Mouse (Mus musculus) lung, postnatal 0 days (tissue): ENCODE data around the gene Ceacam13. TPM values are rescaled to one million over a fixed set of nuclear protein-coding genes. Genes with fewer than 3 reads are reported as not detected.
"Not testable (repeated sequence)": the region's sequence is repeated elsewhere in the genome, so short reads cannot be mapped to it uniquely, and the experiment has no call there.

Experiments
- ATAC-seq: fragments of 200-750 bp; cut with Nextera tagmentation; 2 replicates; pipeline ENCODE4 v1.8.0; 2017; ENCODE audit warnings: moderate library complexity
- DNase-seq: peaks from one replicate; pipeline ENCODE4 v3.0.0-alpha.2; 2016; ENCODE audit warnings: low spot score
- H3K27ac ChIP-seq: fragments of 300-500 bp; sonication (generic); 2 replicates; pipeline ENCODE4 v1.5.1; 2014; ENCODE audit warnings: antibody characterized with exemption, mild to moderate bottlenecking, low read length, mixed read lengths
- H3K27me3 ChIP-seq: fragments of 300-500 bp; sonication (generic); replicated peaks from 2 replicates; pipeline ENCODE4 v1.6.1; 2014; ENCODE audit warnings: low read length, mixed read lengths; ENCODE audit not compliant: insufficient read depth
- H3K36me3 ChIP-seq: fragments of 300-500 bp; sonication (generic); 2 replicates; pipeline ENCODE4 v1.6.1; 2014; ENCODE audit warnings: low read length, mixed read lengths; ENCODE audit not compliant: insufficient read depth
- H3K4me1 ChIP-seq: fragments of 300-500 bp; sonication (generic); 2 replicates; pipeline ENCODE4 v1.6.1; 2014; ENCODE audit warnings: antibody characterized with exemption, low read depth, low read length, mixed read lengths; ENCODE audit not compliant: insufficient read depth
- H3K4me2 ChIP-seq: fragments of 300-500 bp; sonication (generic); replicated peaks from 2 replicates; pipeline ENCODE4 v1.6.1; 2014; ENCODE audit warnings: low read depth, mild to moderate bottlenecking, low read length, moderate library complexity, mixed read lengths
- H3K4me3 ChIP-seq: fragments of 300-500 bp; sonication (generic); 2 replicates; pipeline ENCODE4 v1.5.1; 2014; ENCODE audit warnings: low read depth, low read length
- H3K9ac ChIP-seq: fragments of 300-500 bp; sonication (generic); replicated peaks from 2 replicates; pipeline ENCODE4 v1.6.1; 2014; ENCODE audit warnings: low read depth, mild to moderate bottlenecking
- H3K9me3 ChIP-seq: fragments of 300-500 bp; sonication (generic); 2 replicates; pipeline ENCODE4 v1.6.1; 2016; ENCODE audit warnings: low read length, mixed read lengths
- CTCF ChIP-seq: IDR thresholded peaks from 2 replicates; pipeline ENCODE4 v1.5.1; 2016; ENCODE audit warnings: antibody characterized with exemption, mild to moderate bottlenecking
- EP300 ChIP-seq: IDR thresholded peaks from 2 replicates; pipeline ENCODE4 v1.6.1; 2016; ENCODE audit warnings: antibody characterized with exemption, mild to moderate bottlenecking, control low read depth
- WGBS: fragments of 180-500 bp; shearing (Covaris S2); extraction: QIAGEN DNeasy Blood & Tissue Kit; methylation state at CpG from one replicate; pipeline ENCODE4 v1.1.7; 2014; 5-methylcytosine and 5-hydroxymethylcytosine counted together
- microRNA-seq: library from miRNA; unstranded; fragments of <30 nt; microRNA quantifications from one replicate; pipeline ENCODE4, GENCODE M21; 2016
- polyA plus RNA-seq: library from polyadenylated mRNA; unstranded; fragments of >200 nt; fragmentation: Nextera tagmentation; extraction: Ambion mirVana; gene quantifications from 2 replicates; pipeline ENCODE4 v1.2.1, GENCODE M21; 2015

Ceacam13 gene
- polyA plus RNA-seq: not detected in 2 replicates

DNA sequence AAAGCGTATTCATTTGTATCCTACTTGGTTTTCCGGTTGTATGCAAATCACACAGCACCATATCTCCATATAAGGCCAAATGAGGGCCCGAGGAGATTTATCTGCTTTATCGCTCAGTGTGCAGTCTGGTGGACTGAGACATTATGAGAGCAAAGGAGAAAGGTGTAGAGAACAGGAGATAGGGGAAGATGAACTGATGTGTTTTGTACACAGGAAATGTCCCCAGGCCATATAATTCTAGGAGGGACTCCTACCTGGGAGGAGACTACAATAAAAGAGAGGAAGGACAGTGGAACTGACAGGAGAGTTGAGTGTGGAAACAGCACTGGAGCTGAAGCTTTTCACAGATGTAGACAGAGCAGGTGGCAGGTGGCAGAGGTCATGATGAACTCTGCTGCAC, at the start of gene Ceacam13:
Ceacam13 (plus strand) TSS at position 301 of the 400 bp plus-strand sequence.
- Histone ChIP-seq H3K27me3 (no peaks in the 10 kb centered on the region), H3K9ac (no peak within 1 kb of the TSS), H3K4me2 (no peak within 1 kb of the TSS), H3K27ac (no peak within 1 kb of the TSS), H3K9me3 (no peaks in the 10 kb centered on the region; the same call in 1 of the 2 replicates), H3K4me1 (no peaks in the 10 kb centered on the region), H3K4me3 (no peak within 1 kb of the TSS), H3K36me3 (no peaks in the 10 kb centered on the region)
- DNase-seq: no peak
- TF ChIP-seq EP300: no peak
- no peak for TF ChIP-seq CTCF
- WGBS: 67% methylated on average over 4 of the region's 4 CpGs
- ATAC-seq: no peak

DNA sequence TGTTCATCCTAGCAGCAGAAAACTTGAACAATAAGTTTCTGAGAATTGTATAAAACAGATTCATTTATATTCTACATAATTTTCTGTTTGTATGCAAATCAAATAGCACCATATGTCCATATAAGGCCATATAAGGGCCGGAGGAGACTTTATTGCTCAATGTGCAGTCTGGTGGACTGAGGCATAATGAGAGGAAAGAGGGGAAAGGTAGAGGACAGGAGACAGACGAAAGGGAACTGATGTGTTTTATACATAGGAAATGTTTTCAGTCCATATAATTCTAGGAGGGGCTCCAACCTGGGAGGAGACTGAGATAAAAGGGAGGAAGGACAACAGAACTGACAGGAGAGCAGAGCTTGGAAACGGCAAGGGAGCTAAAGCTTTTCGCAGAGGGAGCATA, 37.9 kb upstream of the Ceacam13 start, which contains the start of gene Ceacam11:
Ceacam11 (plus strand) TSS at position 301 of the 400 bp plus-strand sequence.
- TF ChIP-seq CTCF: no peak
- TF ChIP-seq EP300: no peak
- H3K27ac ChIP-seq: no peak within 1 kb of the TSS
- ATAC-seq (no peak), DNase-seq (no peak)
- H3K4me2 ChIP-seq: no peak within 1 kb of the TSS
- H3K27me3 ChIP-seq: no peaks in the 10 kb centered on the region
- no peaks in the 10 kb centered on the region for H3K36me3 ChIP-seq
- WGBS: 72% methylated on average over 4 of the region's 4 CpGs
- H3K9ac ChIP-seq: no peak within 1 kb of the TSS
- 0 out of 2 replicates have a peak, but pooled peaks cover 4% of the 10 kb centered on the region for H3K9me3 ChIP-seq
- no peaks in the 10 kb centered on the region for H3K4me1 ChIP-seq
- H3K4me3 ChIP-seq: no peak within 1 kb of the TSS

DNA sequence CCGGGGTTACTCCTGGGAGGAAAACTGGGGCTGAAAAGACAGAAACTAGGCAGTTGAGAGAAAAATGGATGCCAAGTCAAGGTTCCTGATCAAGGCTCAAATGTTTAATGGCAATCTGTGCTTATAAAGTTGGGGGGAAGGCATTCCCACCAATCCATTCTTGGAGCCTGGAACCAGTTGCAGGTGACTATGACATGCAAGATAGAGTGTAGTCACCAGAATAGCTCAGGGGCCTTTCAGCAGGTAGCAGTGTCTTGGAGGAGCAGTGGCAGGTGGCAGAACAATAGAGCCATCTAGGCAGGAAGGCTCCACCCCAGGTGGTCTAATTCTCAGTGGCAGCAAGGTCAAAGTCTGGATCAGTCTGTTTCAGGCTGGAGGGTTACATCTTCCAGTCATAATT, 8.6 kb upstream of the Ceacam13 start:
- not testable (repeated sequence) for H3K4me3 ChIP-seq, DNase-seq, H3K27me3 ChIP-seq, H3K36me3 ChIP-seq, H3K4me1 ChIP-seq, ATAC-seq, H3K4me2 ChIP-seq, H3K9ac ChIP-seq, H3K27ac ChIP-seq, H3K9me3 ChIP-seq
- WGBS: 88% methylated on average over 1 of the region's 1 CpGs

DNA sequence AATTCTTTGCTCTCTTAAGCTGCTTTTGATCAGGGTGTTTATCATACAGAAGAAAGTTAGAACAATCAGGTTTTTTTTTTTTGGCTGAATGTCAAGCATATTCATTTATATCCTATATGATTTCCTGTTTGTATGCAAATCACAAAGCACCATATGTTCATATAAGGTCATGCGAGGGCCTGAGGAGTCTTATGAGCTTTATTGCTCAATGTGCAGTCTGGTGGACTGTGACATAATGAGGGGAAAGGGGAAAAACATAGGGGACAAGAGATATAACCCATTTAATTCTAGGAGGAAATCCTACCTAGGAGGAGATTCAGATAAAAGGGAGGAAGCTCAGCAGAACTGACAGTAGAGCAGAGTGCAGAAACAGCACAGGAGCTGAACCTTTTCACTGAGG, 55.9 kb downstream of the Ceacam13 start, which contains the start of gene Ceacam12:
Ceacam12 (plus strand) TSS at position 301 of the 400 bp plus-strand sequence.
- DNase-seq: no peak
- H3K4me3 ChIP-seq: no peak within 1 kb of the TSS
- H3K9me3 ChIP-seq: peaks cover 11% of the 10 kb centered on the region
- TF ChIP-seq CTCF: no peak
- no peak for TF ChIP-seq EP300
- H3K4me1 ChIP-seq: no peaks in the 10 kb centered on the region
- H3K36me3 ChIP-seq: no peaks in the 10 kb centered on the region
- no peak within 1 kb of the TSS for H3K9ac ChIP-seq
- no peaks in the 10 kb centered on the region for H3K27me3 ChIP-seq
- WGBS: 60% methylated on average over 1 of the region's 1 CpGs
- no peak for ATAC-seq
- no peak within 1 kb of the TSS for H3K27ac ChIP-seq
- H3K4me2 ChIP-seq: no peak within 1 kb of the TSS

Small RNA genes lying within 50 kb of the gene (microRNA-seq; reads per million reads assigned to microRNA genes)
- gene Gm22414: not detected

Other genes with a start within 250 kb of the Ceacam13 start
- gene Ceacam14, start 197.3 kb upstream of the Ceacam13 start, polyA plus RNA-seq: not detected in 2 replicates
- gene Gm5155, start 138.1 kb upstream of the Ceacam13 start, polyA plus RNA-seq: not detected in 2 replicates
- gene Ceacam11, start 37.8 kb upstream of the Ceacam13 start, polyA plus RNA-seq: not detected in 2 replicates
- not detected in 2 replicates for gene Ceacam12, start 56.0 kb downstream of the Ceacam13 start, polyA plus RNA-seq
- not detected in 2 replicates for gene Igfl3, start 166.6 kb downstream of the Ceacam13 start, polyA plus RNA-seq
- not detected in 2 replicates for gene Mill1, start 235.5 kb downstream of the Ceacam13 start, polyA plus RNA-seq